Mouse (Mus musculus): Measurements from ENCODE around the gene Slc16a9. TPM values are rescaled to one million over a fixed set of nuclear protein-coding genes. Genes with fewer than 3 reads are reported as not detected.

The Slc16a9 gene
- polyA plus RNA-seq, 1 experiment from 2014 or later, result 5.7 TPM

- Histone ChIP-seq H3K27ac (ENCODE audit: low read length) (no peak overlapping the region; the same call in 1 of the 2 replicates), H3K36me3 (ENCODE audit: control insufficient read depth, insufficient read depth, low read length) (no peaks in the 10 kb centered on the region), H3K4me1 (replicated peaks; ENCODE audit: control insufficient read depth, insufficient read depth, low read length) (peaks cover 9% of the 10 kb centered on the region), H3K9me3 (ENCODE audit: control insufficient read depth, low read length) (no peaks in the 10 kb centered on the region), H3K4me2 (ENCODE audit: low read depth, low read length) (no peak overlapping the region), H3K4me3 (ENCODE audit: low read length) (no peak overlapping the region), H3K9ac (ENCODE audit: low read length) (no peak overlapping the region), H3K27me3 (ENCODE audit: control insufficient read depth, insufficient read depth, low read depth, low read length) (no peaks in the 10 kb centered on the region)
- ATAC-seq (ENCODE audit: low read depth), result peak; percentile 34; the same call in 1 of the 2 replicates
- WGBS, result 33% methylated on average over 14 of the region's 14 CpGs
Measured at GRCm38 (mm10) chr10:70288406-70289327, 43.8 kb downstream of the Slc16a9 start.

- H3K4me1 ChIP-seq (replicated peaks; ENCODE audit: control insufficient read depth, insufficient read depth, low read length), result peaks cover 17% of the 10 kb centered on the region
- no peak overlapping the region for H3K27ac ChIP-seq (ENCODE audit: low read length)
- no peaks in the 10 kb centered on the region for H3K9me3 ChIP-seq (ENCODE audit: control insufficient read depth, low read length)
- no peaks in the 10 kb centered on the region for H3K27me3 ChIP-seq (ENCODE audit: control insufficient read depth, insufficient read depth, low read depth, low read length)
- H3K4me3 ChIP-seq (ENCODE audit: low read length), result no peak overlapping the region
- ATAC-seq (ENCODE audit: low read depth), result no peak
- no peak overlapping the region for H3K4me2 ChIP-seq (ENCODE audit: low read depth, low read length)
- H3K9ac ChIP-seq (ENCODE audit: low read length), result no peak overlapping the region
- H3K36me3 ChIP-seq (ENCODE audit: control insufficient read depth, insufficient read depth, low read length), result no peaks in the 10 kb centered on the region
- 10% methylated on average over 7 of the region's 7 CpGs for WGBS
Measured at GRCm38 (mm10) chr10:70292014-70292413, 47.1 kb downstream of the Slc16a9 start.

- Histone ChIP-seq H3K4me2 (ENCODE audit: low read depth, low read length) (no peak overlapping the region), H3K4me1 (replicated peaks; ENCODE audit: control insufficient read depth, insufficient read depth, low read length) (peaks cover 8% of the 10 kb centered on the region), H3K9ac (ENCODE audit: low read length) (no peak overlapping the region), H3K9me3 (ENCODE audit: control insufficient read depth, low read length) (no peaks in the 10 kb centered on the region), H3K4me3 (ENCODE audit: low read length) (no peak overlapping the region), H3K36me3 (ENCODE audit: control insufficient read depth, insufficient read depth, low read length) (no peaks in the 10 kb centered on the region), H3K27ac (ENCODE audit: low read length) (no peak overlapping the region), H3K27me3 (ENCODE audit: control insufficient read depth, insufficient read depth, low read depth, low read length) (no peaks in the 10 kb centered on the region; the same call in 1 of the 2 replicates)
- 26% methylated on average over 8 of the region's 8 CpGs for WGBS
- 0 out of 2 replicates have a peak, but pooled peaks have one; percentile 26 for ATAC-seq (ENCODE audit: low read depth)
Measured at GRCm38 (mm10) chr10:70294094-70294493, 49.2 kb downstream of the Slc16a9 start.

- Histone ChIP-seq H3K9me3 (ENCODE audit: control insufficient read depth, low read length) (no peaks in the 10 kb centered on the region), H3K4me2 (ENCODE audit: low read depth, low read length) (peak overlapping the region; percentile 19), H3K27me3 (ENCODE audit: control insufficient read depth, insufficient read depth, low read depth, low read length) (no peaks in the 10 kb centered on the region; the same call in 1 of the 2 replicates), H3K27ac (ENCODE audit: low read length) (no peak overlapping the region), H3K36me3 (ENCODE audit: control insufficient read depth, insufficient read depth, low read length) (no peaks in the 10 kb centered on the region), H3K4me3 (ENCODE audit: low read length) (no peak overlapping the region), H3K9ac (ENCODE audit: low read length) (no peak overlapping the region), H3K4me1 (replicated peaks; ENCODE audit: control insufficient read depth, insufficient read depth, low read length) (peaks cover 8% of the 10 kb centered on the region)
- ATAC-seq (ENCODE audit: low read depth), result peak; percentile 79
- 8% methylated on average over 20 of the region's 20 CpGs for WGBS
Measured at GRCm38 (mm10) chr10:70296531-70297366, 51.8 kb downstream of the Slc16a9 start.

GRCm38 (mm10) chr10:70299118-70299517 lies 54.2 kb downstream of the Slc16a9 start:
- Histone ChIP-seq H3K4me2 (ENCODE audit: low read depth, low read length) (no peak overlapping the region), H3K36me3 (ENCODE audit: control insufficient read depth, insufficient read depth, low read length) (no peaks in the 10 kb centered on the region), H3K4me1 (replicated peaks; ENCODE audit: control insufficient read depth, insufficient read depth, low read length) (peaks cover 4% of the 10 kb centered on the region), H3K4me3 (ENCODE audit: low read length) (no peak overlapping the region), H3K9me3 (ENCODE audit: control insufficient read depth, low read length) (no peaks in the 10 kb centered on the region), H3K9ac (ENCODE audit: low read length) (no peak overlapping the region), H3K27me3 (ENCODE audit: control insufficient read depth, insufficient read depth, low read depth, low read length) (no peaks in the 10 kb centered on the region; the same call in 1 of the 2 replicates), H3K27ac (ENCODE audit: low read length) (no peak overlapping the region)
- peak; percentile 16; the same call in 1 of the 2 replicates for ATAC-seq (ENCODE audit: low read depth)
- 36% methylated on average over 2 of the region's 2 CpGs for WGBS

GRCm38 (mm10) chr10:70299653-70300052 lies 54.8 kb downstream of the Slc16a9 start:
- Histone ChIP-seq H3K4me2 (ENCODE audit: low read depth, low read length) (no peak overlapping the region), H3K27me3 (ENCODE audit: control insufficient read depth, insufficient read depth, low read depth, low read length) (no peaks in the 10 kb centered on the region; the same call in 1 of the 2 replicates), H3K36me3 (ENCODE audit: control insufficient read depth, insufficient read depth, low read length) (no peaks in the 10 kb centered on the region), H3K27ac (ENCODE audit: low read length) (no peak overlapping the region), H3K4me3 (ENCODE audit: low read length) (no peak overlapping the region), H3K9ac (ENCODE audit: low read length) (no peak overlapping the region), H3K9me3 (ENCODE audit: control insufficient read depth, low read length) (no peaks in the 10 kb centered on the region), H3K4me1 (replicated peaks; ENCODE audit: control insufficient read depth, insufficient read depth, low read length) (peaks cover 4% of the 10 kb centered on the region)
- ATAC-seq (ENCODE audit: low read depth), result peak; percentile 39; the same call in 1 of the 2 replicates
- WGBS, result 28% methylated on average over 5 of the region's 5 CpGs

- no peaks in the 10 kb centered on the region; the same call in 1 of the 2 replicates for H3K27me3 ChIP-seq (ENCODE audit: control insufficient read depth, insufficient read depth, low read depth, low read length)
- H3K27ac ChIP-seq (ENCODE audit: low read length), result no peak overlapping the region
- 39% methylated on average over 2 of the region's 2 CpGs for WGBS
- no peak overlapping the region for H3K4me2 ChIP-seq (ENCODE audit: low read depth, low read length)
- no peaks in the 10 kb centered on the region for H3K36me3 ChIP-seq (ENCODE audit: control insufficient read depth, insufficient read depth, low read length)
- no peak for ATAC-seq (ENCODE audit: low read depth)
- H3K4me1 ChIP-seq (replicated peaks; ENCODE audit: control insufficient read depth, insufficient read depth, low read length), result peaks cover 4% of the 10 kb centered on the region
- no peak overlapping the region for H3K4me3 ChIP-seq (ENCODE audit: low read length)
- H3K9ac ChIP-seq (ENCODE audit: low read length), result no peak overlapping the region
- H3K9me3 ChIP-seq (ENCODE audit: control insufficient read depth, low read length), result no peaks in the 10 kb centered on the region
Measured at GRCm38 (mm10) chr10:70301190-70301589, 56.3 kb downstream of the Slc16a9 start.

- WGBS, result 83% methylated on average over 6 of the region's 6 CpGs
- no peaks in the 10 kb centered on the region for H3K9me3 ChIP-seq (ENCODE audit: control insufficient read depth, low read length)
- no peaks in the 10 kb centered on the region; the same call in 1 of the 2 replicates for H3K4me1 ChIP-seq (replicated peaks; ENCODE audit: control insufficient read depth, insufficient read depth, low read length)
- H3K36me3 ChIP-seq (ENCODE audit: control insufficient read depth, insufficient read depth, low read length), result no peaks in the 10 kb centered on the region
- H3K4me3 ChIP-seq (ENCODE audit: low read length), result no peak overlapping the region
- no peak overlapping the region for H3K27ac ChIP-seq (ENCODE audit: low read length)
- no peak overlapping the region for H3K9ac ChIP-seq (ENCODE audit: low read length)
- ATAC-seq (ENCODE audit: low read depth), result no peak
- H3K4me2 ChIP-seq (ENCODE audit: low read depth, low read length), result no peak overlapping the region
- no peaks in the 10 kb centered on the region for H3K27me3 ChIP-seq (ENCODE audit: control insufficient read depth, insufficient read depth, low read depth, low read length)
Measured at GRCm38 (mm10) chr10:70303203-70303602, 58.3 kb downstream of the Slc16a9 start.

GRCm38 (mm10) chr10:70305683-70306082 lies 60.8 kb downstream of the Slc16a9 start:
- 70% methylated on average over 5 of the region's 5 CpGs for WGBS
- Histone ChIP-seq H3K4me3 (ENCODE audit: low read length) (no peak overlapping the region), H3K27me3 (ENCODE audit: control insufficient read depth, insufficient read depth, low read depth, low read length) (no peaks in the 10 kb centered on the region), H3K9me3 (ENCODE audit: control insufficient read depth, low read length) (no peaks in the 10 kb centered on the region), H3K27ac (ENCODE audit: low read length) (no peak overlapping the region), H3K36me3 (ENCODE audit: control insufficient read depth, insufficient read depth, low read length) (no peaks in the 10 kb centered on the region), H3K4me2 (ENCODE audit: low read depth, low read length) (no peak overlapping the region), H3K9ac (ENCODE audit: low read length) (no peak overlapping the region), H3K4me1 (replicated peaks; ENCODE audit: control insufficient read depth, insufficient read depth, low read length) (no peaks in the 10 kb centered on the region)
- ATAC-seq (ENCODE audit: low read depth), result no peak

All from lung, embryonic 16.5 days (tissue).